Mouse (Mus musculus): ENCODE data around the gene Ttc28.
"Not testable (repeated sequence)": the region's sequence is repeated elsewhere in the genome, so short reads cannot be mapped to it uniquely, and the experiment has no call there.

Gene Ttc28

GRCm38 (mm10) chr5:110877666-110878505 lies 1.7 kb upstream of the Ttc28 start:
- in situ Hi-C loops (cut with MboI; ENCODE audit: low pct_unique_long_range_greater_than_20kb in 1 of 2, low sequenced_read_pairs in 2 of 2, unreplicated experiment in 1 of 2) = no loop called here

GRCm38 (mm10) chr5:110878526-110878925 lies 1.1 kb upstream of the Ttc28 start:
- in situ Hi-C loops (cut with MboI; ENCODE audit: low pct_unique_long_range_greater_than_20kb in 1 of 2, low sequenced_read_pairs in 2 of 2, unreplicated experiment in 1 of 2) = not testable (repeated sequence)

- in situ Hi-C loops (cut with MboI; ENCODE audit: low pct_unique_long_range_greater_than_20kb in 1 of 2, low sequenced_read_pairs in 2 of 2, unreplicated experiment in 1 of 2) = no loop called here
Measured at GRCm38 (mm10) chr5:110879042-110879441, 561 bp upstream of the Ttc28 start.

- in situ Hi-C loops (cut with MboI; ENCODE audit: low pct_unique_long_range_greater_than_20kb in 1 of 2, low sequenced_read_pairs in 2 of 2, unreplicated experiment in 1 of 2) = no loop called here
Measured at GRCm38 (mm10) chr5:110888596-110888995, 9.0 kb downstream of the Ttc28 start.

- in situ Hi-C loops (cut with MboI; ENCODE audit: low pct_unique_long_range_greater_than_20kb in 1 of 2, low sequenced_read_pairs in 2 of 2, unreplicated experiment in 1 of 2) = no loop called here
Measured at GRCm38 (mm10) chr5:110889945-110890344, 10.3 kb downstream of the Ttc28 start.

GRCm38 (mm10) chr5:110890561-110890960 lies 11.0 kb downstream of the Ttc28 start:
- in situ Hi-C loops (cut with MboI; ENCODE audit: low pct_unique_long_range_greater_than_20kb in 1 of 2, low sequenced_read_pairs in 2 of 2, unreplicated experiment in 1 of 2) = no loop called here

GRCm38 (mm10) chr5:110897114-110897788 lies 17.6 kb downstream of the Ttc28 start:
- in situ Hi-C loops (cut with MboI; ENCODE audit: low pct_unique_long_range_greater_than_20kb in 1 of 2, low sequenced_read_pairs in 2 of 2, unreplicated experiment in 1 of 2) = no loop called here

GRCm38 (mm10) chr5:110898169-110898568 lies 18.6 kb downstream of the Ttc28 start:
- in situ Hi-C loops (cut with MboI; ENCODE audit: low pct_unique_long_range_greater_than_20kb in 1 of 2, low sequenced_read_pairs in 2 of 2, unreplicated experiment in 1 of 2) = no loop called here

GRCm38 (mm10) chr5:110898785-110899184 lies 19.2 kb downstream of the Ttc28 start:
- in situ Hi-C loops (cut with MboI; ENCODE audit: low pct_unique_long_range_greater_than_20kb in 1 of 2, low sequenced_read_pairs in 2 of 2, unreplicated experiment in 1 of 2) = no loop called here

- in situ Hi-C loops (cut with MboI; ENCODE audit: low pct_unique_long_range_greater_than_20kb in 1 of 2, low sequenced_read_pairs in 2 of 2, unreplicated experiment in 1 of 2) = no loop called here
Measured at GRCm38 (mm10) chr5:110900331-110900730, 20.7 kb downstream of the Ttc28 start.

GRCm38 (mm10) chr5:110906708-110907107 lies 27.1 kb downstream of the Ttc28 start:
- in situ Hi-C loops (cut with MboI; ENCODE audit: low pct_unique_long_range_greater_than_20kb in 1 of 2, low sequenced_read_pairs in 2 of 2, unreplicated experiment in 1 of 2) = no loop called here

GRCm38 (mm10) chr5:110908879-110909278 lies 29.3 kb downstream of the Ttc28 start:
- in situ Hi-C loops (cut with MboI; ENCODE audit: low pct_unique_long_range_greater_than_20kb in 1 of 2, low sequenced_read_pairs in 2 of 2, unreplicated experiment in 1 of 2) = no loop called here

- in situ Hi-C loops (cut with MboI; ENCODE audit: low pct_unique_long_range_greater_than_20kb in 1 of 2, low sequenced_read_pairs in 2 of 2, unreplicated experiment in 1 of 2) = no loop called here
Measured at GRCm38 (mm10) chr5:110909955-110910589, 30.5 kb downstream of the Ttc28 start.

- in situ Hi-C loops (cut with MboI; ENCODE audit: low pct_unique_long_range_greater_than_20kb in 1 of 2, low sequenced_read_pairs in 2 of 2, unreplicated experiment in 1 of 2) = no loop called here
Measured at GRCm38 (mm10) chr5:110914859-110915258, 35.3 kb downstream of the Ttc28 start.

GRCm38 (mm10) chr5:110916241-110916640 lies 36.6 kb downstream of the Ttc28 start:
- in situ Hi-C loops (cut with MboI; ENCODE audit: low pct_unique_long_range_greater_than_20kb in 1 of 2, low sequenced_read_pairs in 2 of 2, unreplicated experiment in 1 of 2) = no loop called here

GRCm38 (mm10) chr5:110919541-110919940 lies 39.9 kb downstream of the Ttc28 start:
- in situ Hi-C loops (cut with MboI; ENCODE audit: low pct_unique_long_range_greater_than_20kb in 1 of 2, low sequenced_read_pairs in 2 of 2, unreplicated experiment in 1 of 2) = no loop called here

- in situ Hi-C loops (cut with MboI; ENCODE audit: low pct_unique_long_range_greater_than_20kb in 1 of 2, low sequenced_read_pairs in 2 of 2, unreplicated experiment in 1 of 2) = no loop called here
Measured at GRCm38 (mm10) chr5:110923336-110923735, 43.7 kb downstream of the Ttc28 start.

- in situ Hi-C loops (cut with MboI; ENCODE audit: low pct_unique_long_range_greater_than_20kb in 1 of 2, low sequenced_read_pairs in 2 of 2, unreplicated experiment in 1 of 2) = no loop called here
Measured at GRCm38 (mm10) chr5:110924636-110925035, 45.0 kb downstream of the Ttc28 start.

GRCm38 (mm10) chr5:110925804-110926203 lies 46.2 kb downstream of the Ttc28 start:
- in situ Hi-C loops (cut with MboI; ENCODE audit: low pct_unique_long_range_greater_than_20kb in 1 of 2, low sequenced_read_pairs in 2 of 2, unreplicated experiment in 1 of 2) = no loop called here
